Mouse (Mus musculus) cerebellum, adult 2 months (tissue): ENCODE data around the gene Ctbp2. TPM values are rescaled to one million over a fixed set of nuclear protein-coding genes. Genes with fewer than 3 reads are reported as not detected.

Experiments used
- DNase-seq, 2 experiments: peaks; one replicate each; pipeline ENCODE4 v3.0.0; 2021
- H3K27ac ChIP-seq: fragments of 200-500 bp; 2 replicates; pipeline ENCODE4 v1.5.1; 2012; ENCODE audit warnings: low read length, control low read depth, inconsistent platforms; ENCODE audit not compliant: insufficient read depth
- H3K27me3 ChIP-seq: fragments of 200-500 bp; 2 replicates; pipeline ENCODE4 v1.6.1; 2012; ENCODE audit warnings: inconsistent platforms, mild to moderate bottlenecking, low read length, moderate library complexity; ENCODE audit not compliant: control insufficient read depth, insufficient read depth
- H3K4me1 ChIP-seq: fragments of 200-500 bp; 2 replicates; pipeline ENCODE4 v1.6.1; 2011; ENCODE audit warnings: low read length; ENCODE audit not compliant: control insufficient read depth, insufficient read depth
- H3K4me3 ChIP-seq: fragments of 200-500 bp; replicated peaks from 2 replicates; pipeline ENCODE3; 2011; ENCODE audit warnings: mild to moderate bottlenecking, low read depth, low read length, control low read depth; ENCODE audit not compliant: insufficient read depth
- CTCF ChIP-seq: fragments of 200-500 bp; IDR thresholded peaks from 2 replicates; pipeline ENCODE4 v1.5.1; 2011; ENCODE audit warnings: low read depth, mild to moderate bottlenecking, control low read depth, low read length, moderate library complexity, borderline replicate concordance; ENCODE audit not compliant: insufficient read depth
- POLR2A ChIP-seq: fragments of 200-500 bp; IDR thresholded peaks from 2 replicates; pipeline ENCODE4 v1.6.1; 2011; ENCODE audit warnings: low read length, control low read depth, borderline replicate concordance; ENCODE audit not compliant: insufficient read depth
- WGBS: fragments of 180-500 bp; shearing (Covaris S2); methylation state at CpG from one replicate; pipeline ENCODE4 v1.1.7; 2018; 5-methylcytosine and 5-hydroxymethylcytosine counted together
- polyA plus RNA-seq: library from polyadenylated mRNA; depleted of rRNA; stranded (reverse); fragments of >200 nt; gene quantifications from 2 replicates; pipeline ENCODE4 v1.2.3, GENCODE M21; 2012

Gene Ctbp2
- polyA plus RNA-seq, 1 experiment = 96.2 TPM

- no peak for DNase-seq
- Histone ChIP-seq H3K4me3 (no peak overlapping the region), H3K27me3 (no peaks in the 10 kb centered on the region), H3K4me1 (peaks cover 57% of the 10 kb centered on the region), H3K27ac (no peak overlapping the region)
- WGBS = 90% methylated on average over 10 of the region's 10 CpGs
- TF ChIP-seq CTCF (no peak), POLR2A (no peak)
Observed at GRCm38 (mm10) chr7:133013923-133014322, 110.2 kb downstream of the Ctbp2 start.

GRCm38 (mm10) chr7:133012637-133013366 lies 111.4 kb downstream of the Ctbp2 start:
- Histone ChIP-seq H3K27me3 (no peaks in the 10 kb centered on the region), H3K4me3 (no peak overlapping the region), H3K4me1 (peaks cover 52% of the 10 kb centered on the region), H3K27ac (no peak overlapping the region)
- WGBS = 44% methylated on average over 14 of the region's 14 CpGs
- no peak for TF ChIP-seq CTCF
- no peak for TF ChIP-seq POLR2A
- DNase-seq = no peak

GRCm38 (mm10) chr7:133011611-133012010 lies 112.5 kb downstream of the Ctbp2 start:
- DNase-seq = no peak
- peak overlapping the region; percentile 83 for H3K27ac ChIP-seq
- TF ChIP-seq CTCF (no peak), POLR2A (no peak)
- peaks cover 61% of the 10 kb centered on the region for H3K4me1 ChIP-seq
- no peaks in the 10 kb centered on the region for H3K27me3 ChIP-seq
- no peak overlapping the region for H3K4me3 ChIP-seq
- 29% methylated on average over 4 of the region's 4 CpGs for WGBS

- TF ChIP-seq POLR2A (no peak), CTCF (no peak)
- no peaks in the 10 kb centered on the region for H3K27me3 ChIP-seq
- peak overlapping the region; percentile 3 for H3K4me3 ChIP-seq
- DNase-seq = peak; percentile 74
- peaks cover 61% of the 10 kb centered on the region for H3K4me1 ChIP-seq
- H3K27ac ChIP-seq = peak overlapping the region; percentile 83
- 9% methylated on average over 5 of the region's 5 CpGs for WGBS
Observed at GRCm38 (mm10) chr7:133011191-133011590, 113.0 kb downstream of the Ctbp2 start.

GRCm38 (mm10) chr7:133010477-133010876 lies 113.7 kb downstream of the Ctbp2 start:
- 17% methylated on average over 3 of the region's 3 CpGs for WGBS
- no peaks in the 10 kb centered on the region for H3K27me3 ChIP-seq
- peak overlapping the region; percentile 83 for H3K27ac ChIP-seq
- DNase-seq = peak; percentile 57 to 65
- H3K4me1 ChIP-seq = peaks cover 59% of the 10 kb centered on the region
- no peak overlapping the region for H3K4me3 ChIP-seq
- TF ChIP-seq POLR2A = no peak
- no peak for TF ChIP-seq CTCF

GRCm38 (mm10) chr7:133009676-133010075 lies 114.5 kb downstream of the Ctbp2 start:
- Histone ChIP-seq H3K4me1 (peaks cover 51% of the 10 kb centered on the region), H3K27me3 (no peaks in the 10 kb centered on the region), H3K4me3 (no peak overlapping the region), H3K27ac (peak overlapping the region; percentile 83; the same call in 1 of the 2 replicates)
- 61% methylated on average over 8 of the region's 8 CpGs for WGBS
- no peak for TF ChIP-seq CTCF
- TF ChIP-seq POLR2A = no peak
- no peak for DNase-seq

- 67% methylated on average over 4 of the region's 4 CpGs for WGBS
- peaks cover 42% of the 10 kb centered on the region for H3K4me1 ChIP-seq
Observed at GRCm38 (mm10) chr7:133008663-133009062, 115.5 kb downstream of the Ctbp2 start.

GRCm38 (mm10) chr7:133007343-133007742 lies 116.8 kb downstream of the Ctbp2 start:
- TF ChIP-seq CTCF = no peak
- no peak for TF ChIP-seq POLR2A
- Histone ChIP-seq H3K27ac (peak overlapping the region; percentile 82), H3K4me1 (peaks cover 45% of the 10 kb centered on the region), H3K4me3 (no peak overlapping the region), H3K27me3 (no peaks in the 10 kb centered on the region)
- 23% methylated on average over 11 of the region's 11 CpGs for WGBS
- peak; percentile 79 to 83 for DNase-seq

More at GRCm38 (mm10) chr7:133008663-133009062, 115.5 kb downstream of the Ctbp2 start:
- TF ChIP-seq POLR2A (no peak), CTCF (no peak)
- no peaks in the 10 kb centered on the region for H3K27me3 ChIP-seq
- no peak overlapping the region for H3K4me3 ChIP-seq
- DNase-seq = no peak
- no peak overlapping the region for H3K27ac ChIP-seq
